Mouse (Mus musculus) fat pad, adult 2 months (tissue): ENCODE measurements at regions not wholly inside any gene's neighbourhood (a gene's known extent, or its start where the extent isn't known, plus 50 kb on each side); places are given as distances from the start of the nearest gene placed in this dataset.

ENCODE experiments used
- DNase-seq: peaks from one replicate; pipeline ENCODE4 v3.0.0-alpha.2; 2011; ENCODE audit warnings: low read depth, low spot score; ENCODE audit errors: extremely low read depth

- DNase-seq: no peak
Observed at GRCm38 (mm10) chr7:83075159-83075952, 208.2 kb downstream of the Mex3b start.

- no peak for DNase-seq
Observed at GRCm38 (mm10) chr7:83077035-83077918, 210.1 kb downstream of the Mex3b start.

- no peak for DNase-seq
Observed at GRCm38 (mm10) chr7:83077919-83078265, 210.8 kb downstream of the Mex3b start.

DNA sequence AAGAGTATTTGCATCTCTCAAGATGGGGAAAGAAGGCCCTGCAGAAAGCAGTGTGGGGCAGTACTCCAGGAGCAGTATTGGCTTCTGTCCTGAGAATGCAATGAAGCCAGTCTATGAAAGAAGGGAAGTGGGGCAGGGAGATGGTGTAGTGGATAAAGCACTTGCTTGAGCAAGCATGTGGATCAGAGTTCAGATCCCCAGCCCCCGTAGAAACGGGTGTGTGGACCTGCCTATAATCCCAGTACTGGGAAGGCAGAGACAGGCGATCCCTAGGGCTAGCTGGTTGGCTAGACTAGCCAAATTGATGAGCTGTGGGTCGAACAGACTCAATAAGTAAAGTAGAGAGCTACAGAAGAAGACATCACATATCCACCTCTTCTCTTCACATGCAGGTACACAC lies 211.6 kb downstream of the Mex3b start:
- no peak for DNase-seq

DNA sequence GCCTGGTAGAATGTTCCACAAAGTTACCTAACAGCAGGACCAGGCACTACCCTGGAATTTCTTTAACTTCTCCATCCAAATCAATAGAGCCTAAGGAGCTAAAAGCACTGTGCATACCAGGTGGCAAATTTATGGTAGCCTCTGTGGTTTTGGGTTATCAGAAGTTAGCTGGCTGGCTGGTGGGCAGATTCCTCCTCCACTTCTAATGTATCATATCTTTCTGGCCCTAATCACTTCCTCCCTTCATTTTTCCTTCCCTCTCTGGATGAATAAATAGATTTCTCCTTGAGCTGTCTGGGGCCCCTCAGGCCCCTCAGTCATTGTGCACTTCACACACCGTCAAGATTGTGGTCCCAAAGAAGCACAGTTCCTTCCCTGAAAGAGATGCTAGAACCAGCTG lies 212.7 kb downstream of the Mex3b start:
- DNase-seq: no peak

DNA sequence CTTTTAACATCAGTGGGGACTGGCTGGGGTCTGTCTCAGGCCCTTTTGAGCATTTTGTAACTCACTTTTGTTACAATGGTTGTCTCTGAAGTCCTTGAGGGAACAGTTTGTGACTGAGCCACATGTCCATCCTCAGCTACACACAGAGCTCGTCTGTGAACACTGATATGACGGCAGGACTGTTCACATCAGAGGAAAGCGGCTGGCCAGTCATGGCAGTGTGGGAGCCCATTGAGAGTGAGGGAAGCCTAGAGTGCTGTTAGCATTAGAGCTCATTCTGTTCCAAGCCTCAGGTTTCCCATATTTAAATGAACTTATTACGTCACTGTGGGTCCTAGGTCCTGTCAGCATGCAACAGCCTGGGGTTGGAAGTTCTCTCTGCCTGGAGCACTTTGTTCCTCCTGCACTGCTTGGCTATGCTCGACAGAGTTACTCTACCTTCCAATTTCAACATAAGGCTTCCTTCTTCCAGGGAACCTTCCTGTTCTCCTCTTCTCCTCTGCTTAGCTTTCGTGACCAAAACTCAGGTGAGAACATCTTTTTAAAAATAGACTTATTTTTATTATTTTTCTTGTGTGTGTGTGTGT lies 217.5 kb downstream of the Mex3b start:
- no peak for DNase-seq

DNA sequence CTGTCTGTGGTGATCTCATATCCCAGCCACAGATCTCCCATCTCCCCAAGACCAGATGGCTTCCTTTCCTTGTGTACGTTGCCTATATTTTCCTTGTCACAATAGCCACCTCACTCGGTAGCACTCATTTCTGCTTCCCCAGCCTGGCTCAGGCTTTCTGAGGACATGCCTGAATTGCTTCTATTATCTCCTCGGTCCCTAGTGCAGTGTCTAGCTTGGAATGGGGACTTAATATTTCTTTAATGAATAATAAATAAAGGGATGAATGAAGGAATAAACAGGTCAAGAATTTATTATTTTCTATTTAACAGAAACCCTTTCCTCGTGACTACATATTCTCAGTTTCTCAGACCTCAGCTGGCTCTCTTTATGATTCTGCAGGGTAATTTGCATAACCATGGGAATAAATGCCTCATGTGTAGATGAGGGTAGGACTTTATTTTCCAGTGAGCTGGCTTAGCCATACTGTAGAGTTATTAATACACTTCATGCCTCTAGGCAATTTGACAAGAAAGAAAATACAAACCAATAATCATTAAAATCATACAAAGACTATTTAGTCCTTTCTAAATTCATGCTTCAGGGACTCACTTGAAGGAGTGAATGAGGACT lies 218.5 kb downstream of the Mex3b start:
- no peak for DNase-seq

DNA sequence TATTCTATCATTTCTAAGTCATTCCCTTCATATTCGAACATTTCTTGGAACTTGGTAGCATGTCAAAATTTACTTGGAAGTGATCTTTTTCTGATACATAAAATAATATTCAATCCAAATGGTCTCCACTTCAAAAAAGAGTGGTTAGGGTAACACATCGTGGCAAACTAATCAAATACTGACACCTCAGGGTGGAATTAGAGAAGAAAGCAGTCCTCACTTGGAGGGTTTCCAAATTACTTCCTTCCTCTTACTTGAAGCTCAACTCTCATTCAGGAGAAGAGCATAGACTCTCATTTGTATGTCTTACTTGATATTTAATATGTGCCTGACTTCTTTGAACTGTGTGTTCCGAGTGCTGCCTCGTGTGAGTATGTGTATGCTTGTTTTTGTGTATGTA lies 220.3 kb downstream of the Mex3b start:
- DNase-seq: no peak

DNA sequence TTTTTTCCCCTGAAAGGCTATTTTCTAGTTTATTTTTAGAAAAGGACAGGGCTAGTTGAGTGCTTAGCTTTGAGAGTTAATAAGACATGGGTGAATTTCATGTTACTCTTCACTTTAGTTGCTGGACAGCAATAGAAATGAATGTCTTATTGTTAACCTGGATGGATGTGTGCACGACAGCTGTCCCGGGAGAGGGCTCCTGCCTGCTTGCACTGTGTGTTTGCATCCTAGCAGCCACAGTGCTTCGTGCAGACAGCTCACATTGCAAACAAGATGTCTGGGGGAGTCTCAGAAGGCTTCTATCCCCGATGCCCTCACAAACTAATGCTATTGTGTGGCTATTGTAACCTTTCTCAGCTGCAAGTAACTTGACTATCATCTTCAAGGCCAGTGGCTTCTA lies 221.0 kb downstream of the Mex3b start:
- no peak for DNase-seq

GRCm38 (mm10) chr7:83089330-83089982 lies 222.3 kb downstream of the Mex3b start:
- no peak for DNase-seq

GRCm38 (mm10) chr7:83093923-83094355 lies 226.8 kb downstream of the Mex3b start:
- DNase-seq: no peak

DNA sequence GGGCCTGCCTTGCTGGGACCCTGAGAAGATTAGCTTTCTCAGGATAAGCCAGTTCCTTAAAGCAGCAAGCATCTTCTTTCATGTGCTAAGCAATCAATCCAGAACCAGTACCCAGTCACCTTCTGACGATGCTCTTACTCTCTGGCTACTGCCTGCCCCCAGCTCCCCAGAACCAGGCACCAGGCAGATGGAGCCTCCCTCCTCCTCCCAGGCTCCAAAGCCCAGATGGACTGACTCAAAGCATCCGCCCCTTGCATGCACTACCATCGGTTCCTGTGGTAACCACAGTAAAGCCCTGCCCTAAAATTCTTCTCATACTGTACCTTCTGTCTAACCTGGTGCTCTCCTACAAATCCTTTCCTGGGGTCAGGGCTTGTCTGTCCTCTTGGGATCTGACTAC lies 227.8 kb downstream of the Mex3b start:
- DNase-seq: no peak

DNA sequence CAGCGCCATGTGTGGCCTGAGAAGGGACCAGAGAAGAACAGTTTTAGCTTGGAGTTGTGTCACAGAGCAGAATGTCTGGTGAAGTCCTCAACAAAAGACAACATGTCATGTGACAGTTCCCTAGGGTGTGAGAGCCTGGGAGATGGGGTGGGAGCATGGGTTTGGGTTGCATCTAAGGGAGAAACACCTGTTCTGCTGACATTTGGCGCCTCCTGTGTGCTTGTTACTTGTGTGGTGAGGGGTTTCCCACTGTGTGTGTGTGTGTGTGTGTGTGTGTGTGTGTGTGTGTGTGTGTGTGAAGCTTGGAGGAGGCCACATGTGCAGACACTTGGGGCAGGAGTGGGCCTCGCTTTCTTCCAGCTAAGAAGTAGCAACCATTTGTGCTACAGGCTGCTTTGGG lies 228.5 kb downstream of the Mex3b start:
- DNase-seq: no peak

DNA sequence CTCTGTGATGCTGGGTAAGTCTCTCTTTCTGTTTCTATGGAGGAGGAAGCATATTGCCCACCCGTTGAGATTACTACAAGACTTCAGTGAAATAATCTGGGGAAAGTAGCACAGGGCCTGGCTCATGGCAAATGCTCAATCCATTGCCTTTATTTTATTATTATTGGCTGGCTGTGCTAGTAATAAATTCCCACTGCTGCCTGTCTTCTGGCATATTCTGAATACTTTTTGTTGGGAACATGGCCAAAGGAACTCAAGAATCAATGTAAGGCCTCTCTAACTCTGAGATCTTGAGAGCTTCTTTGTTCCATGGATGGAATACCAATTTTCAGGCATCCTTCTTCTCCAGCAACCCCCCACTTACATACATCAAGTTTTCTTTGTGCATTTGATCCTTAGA lies 237.3 kb downstream of the Mex3b start:
- DNase-seq: no peak

GRCm38 (mm10) chr7:83105672-83106071 lies 238.5 kb downstream of the Mex3b start:
- no peak for DNase-seq

GRCm38 (mm10) chr7:83111217-83111823 lies 244.2 kb downstream of the Mex3b start:
- DNase-seq: no peak

DNA sequence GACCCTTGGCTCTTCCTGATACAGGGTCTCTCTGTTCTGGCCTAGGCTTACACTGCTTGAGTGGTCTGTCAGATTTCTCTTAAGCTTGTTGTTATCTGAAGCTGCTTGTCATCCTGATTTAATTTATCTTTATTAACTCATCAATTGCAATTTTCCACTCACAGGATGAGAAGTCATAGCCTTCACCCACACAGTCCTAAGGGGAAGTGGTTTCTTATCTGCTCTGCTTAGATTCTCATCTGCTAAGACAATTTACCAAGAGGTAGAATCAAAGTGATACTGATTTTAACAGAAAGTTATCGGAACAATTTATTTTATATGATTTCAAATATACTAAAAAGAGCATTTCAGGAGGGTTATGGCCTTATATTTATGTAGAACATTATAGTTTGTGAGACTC lies 249.4 kb downstream of the Mex3b start:
- no peak for DNase-seq

- no peak for DNase-seq
Observed at GRCm38 (mm10) chr7:83117065-83117464, 249.9 kb downstream of the Mex3b start.

GRCm38 (mm10) chr7:83126196-83126595 lies 259.1 kb downstream of the Mex3b start:
- no peak for DNase-seq

DNA sequence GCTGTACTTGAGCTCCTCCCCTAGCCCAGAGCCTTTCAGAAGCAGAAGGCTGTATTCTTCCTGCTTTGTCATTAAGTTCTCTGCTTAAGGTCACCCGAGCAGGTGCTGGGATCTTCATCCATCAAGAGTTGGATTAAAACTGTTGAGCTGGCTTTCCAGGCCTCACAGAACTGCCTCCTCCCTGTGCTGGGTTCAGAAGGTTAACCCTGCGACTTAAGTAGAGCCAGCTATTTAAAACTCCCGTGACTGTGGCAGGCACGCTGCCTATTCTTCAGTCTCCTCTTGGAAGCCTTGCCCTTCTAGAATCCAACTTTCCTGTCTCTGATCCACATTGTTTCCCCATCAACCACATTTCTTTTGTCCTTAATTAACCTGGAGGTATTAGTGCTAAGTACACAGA lies 273.1 kb downstream of the Mex3b start:
- DNase-seq: no peak

DNA sequence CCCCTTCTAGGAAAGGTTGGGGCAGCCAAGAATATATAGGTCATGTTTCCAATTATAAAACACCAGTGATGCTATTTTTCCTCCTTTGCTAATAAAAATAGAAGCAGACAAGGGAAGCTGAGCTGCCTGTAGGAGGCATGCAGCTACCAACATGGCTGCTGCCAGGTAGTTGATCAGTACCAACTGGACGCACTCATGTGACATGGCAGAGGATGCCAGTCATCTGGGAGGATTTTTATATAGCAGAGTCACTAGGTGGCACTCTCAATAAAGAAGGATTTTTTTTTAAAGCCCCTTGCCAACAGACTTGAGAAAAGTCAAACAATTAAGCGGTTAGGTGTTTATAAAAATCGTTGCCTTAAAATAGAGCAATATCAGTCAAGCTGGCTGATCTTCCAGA lies 273.5 kb downstream of the Mex3b start:
- DNase-seq: no peak
